Mouse (Mus musculus): ENCODE data around the gene Adtrp.

GRCm38 (mm10) chr13:41740456-41741085 is 106.9 kb downstream of the Adtrp start:
- no peak for TF ChIP-seq GATA1 (IDR thresholded peaks at IDR 0.05; ENCODE audit: borderline replicate concordance, low read length)
- no peak for TF ChIP-seq FLI1 (IDR thresholded peaks at IDR 0.05; ENCODE audit: low read length)
